Mouse (Mus musculus): ENCODE results near the gene Stub1.
"Not testable (repeated sequence)": the region's sequence is repeated elsewhere in the genome, so short reads cannot be mapped to it uniquely, and the experiment has no call there.

Stub1 gene

GRCm38 (mm10) chr17:25833291-25833663, at the start of gene Stub1:
Stub1 (minus strand) TSS chr17:25833404.
- peak; percentile 69 for DNase-seq (ENCODE audit: extremely low spot score, low read depth, low spot score)

- DNase-seq (ENCODE audit: extremely low spot score, low read depth, low spot score), result no peak
Observed at GRCm38 (mm10) chr17:25882306-25882705, 49.1 kb upstream of the Stub1 start.

- no peak for DNase-seq (ENCODE audit: extremely low spot score, low read depth, low spot score)
Observed at GRCm38 (mm10) chr17:25881691-25882090, 48.5 kb upstream of the Stub1 start.

- DNase-seq (ENCODE audit: extremely low spot score, low read depth, low spot score), result no peak
Observed at GRCm38 (mm10) chr17:25880913-25881641, 47.9 kb upstream of the Stub1 start.

- DNase-seq (ENCODE audit: extremely low spot score, low read depth, low spot score), result no peak
Observed at GRCm38 (mm10) chr17:25880196-25880910, 47.1 kb upstream of the Stub1 start, which contains the start of gene Wfikkn1. Wfikkn1 (minus strand) TSS chr17:25880858.

- no peak for DNase-seq (ENCODE audit: extremely low spot score, low read depth, low spot score)
Observed at GRCm38 (mm10) chr17:25879750-25880149, 46.5 kb upstream of the Stub1 start.

- DNase-seq (ENCODE audit: extremely low spot score, low read depth, low spot score), result no peak
Observed at GRCm38 (mm10) chr17:25879261-25879660, 46.1 kb upstream of the Stub1 start.

GRCm38 (mm10) chr17:25878611-25879180, 45.5 kb upstream of the Stub1 start:
- no peak for DNase-seq (ENCODE audit: extremely low spot score, low read depth, low spot score)

GRCm38 (mm10) chr17:25877741-25878610, 44.8 kb upstream of the Stub1 start:
- DNase-seq (ENCODE audit: extremely low spot score, low read depth, low spot score), result no peak

- DNase-seq (ENCODE audit: extremely low spot score, low read depth, low spot score), result no peak
Observed at GRCm38 (mm10) chr17:25877025-25877424, 43.8 kb upstream of the Stub1 start.

- no peak for DNase-seq (ENCODE audit: extremely low spot score, low read depth, low spot score)
Observed at GRCm38 (mm10) chr17:25876347-25876915, 43.2 kb upstream of the Stub1 start.

- DNase-seq (ENCODE audit: extremely low spot score, low read depth, low spot score), result no peak
Observed at GRCm38 (mm10) chr17:25875171-25876136, 42.2 kb upstream of the Stub1 start.

GRCm38 (mm10) chr17:25874721-25875170, 41.5 kb upstream of the Stub1 start, which contains the start of gene Mettl26:
Mettl26 (plus strand) TSS chr17:25875074.
- DNase-seq (ENCODE audit: extremely low spot score, low read depth, low spot score), result peak; percentile 96

GRCm38 (mm10) chr17:25874148-25874720, 41.0 kb upstream of the Stub1 start:
- no peak for DNase-seq (ENCODE audit: extremely low spot score, low read depth, low spot score)

GRCm38 (mm10) chr17:25873405-25874147, 40.4 kb upstream of the Stub1 start:
- no peak for DNase-seq (ENCODE audit: extremely low spot score, low read depth, low spot score)

- DNase-seq (ENCODE audit: extremely low spot score, low read depth, low spot score), result no peak
Observed at GRCm38 (mm10) chr17:25872676-25873075, 39.5 kb upstream of the Stub1 start.

- DNase-seq (ENCODE audit: extremely low spot score, low read depth, low spot score), result not testable (repeated sequence)
Observed at GRCm38 (mm10) chr17:25871566-25871965, 38.4 kb upstream of the Stub1 start.

- DNase-seq (ENCODE audit: extremely low spot score, low read depth, low spot score), result no peak
Observed at GRCm38 (mm10) chr17:25869954-25870353, 36.8 kb upstream of the Stub1 start.
